Mouse (Mus musculus): ENCODE data around the gene Atrn. TPM values are rescaled to one million over a fixed set of nuclear protein-coding genes. Genes with fewer than 3 reads are reported as not detected.

Gene Atrn
- polyA plus RNA-seq, 1 experiment from 2014 or later, result 9.2 TPM

DNA sequence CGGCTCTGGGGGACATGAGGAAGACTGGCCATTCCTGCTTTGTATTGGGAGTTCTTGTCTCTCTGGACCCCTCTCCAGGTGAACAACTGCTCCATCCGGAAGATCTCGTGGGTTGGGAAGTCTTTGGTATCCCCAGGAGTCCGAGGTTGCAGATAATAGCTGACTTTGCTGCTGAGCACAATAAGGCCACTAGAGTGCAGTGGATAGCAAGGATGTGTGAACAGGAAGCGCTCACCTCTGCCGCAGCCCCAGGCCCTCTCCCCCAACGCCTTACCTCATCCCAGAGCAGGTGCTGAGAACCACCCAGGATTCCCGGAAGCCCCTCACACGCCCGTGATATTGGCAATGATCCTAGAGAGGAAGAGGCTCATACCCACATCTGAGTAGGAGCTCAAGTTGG lies 149.9 kb downstream of the Atrn start:
- no peak overlapping the region for H3K9ac ChIP-seq
- H3K9me3 ChIP-seq (replicated peaks), result no peaks in the 10 kb centered on the region
- H3K4me3 ChIP-seq (replicated peaks), result 0 out of 2 replicates have a peak overlapping the region, but pooled peaks have one; percentile 2
- 5% methylated on average over 10 of the region's 10 CpGs for WGBS
- no peak for ATAC-seq (ENCODE audit: insufficient number of reproducible peaks, low FRiP score, low TSS enrichment, low read depth)
- H3K4me1 ChIP-seq, result peaks cover 57% of the 10 kb centered on the region
- 0 out of 2 replicates have a peak, but pooled peaks cover 7% of the 10 kb centered on the region for H3K36me3 ChIP-seq
- peak overlapping the region; percentile 8; the same call in 1 of the 2 replicates for H3K4me2 ChIP-seq (replicated peaks)
- H3K27me3 ChIP-seq, result peaks cover 51% of the 10 kb centered on the region
- H3K27ac ChIP-seq (replicated peaks), result no peak overlapping the region

- H3K27me3 ChIP-seq, result peaks cover 26% of the 10 kb centered on the region
- no peak for ATAC-seq (ENCODE audit: insufficient number of reproducible peaks, low FRiP score, low TSS enrichment, low read depth)
- WGBS, result 91% methylated on average over 8 of the region's 8 CpGs
Measured at GRCm38 (mm10) chr2:131058672-131059071, 152.4 kb downstream of the Atrn start.

DNA sequence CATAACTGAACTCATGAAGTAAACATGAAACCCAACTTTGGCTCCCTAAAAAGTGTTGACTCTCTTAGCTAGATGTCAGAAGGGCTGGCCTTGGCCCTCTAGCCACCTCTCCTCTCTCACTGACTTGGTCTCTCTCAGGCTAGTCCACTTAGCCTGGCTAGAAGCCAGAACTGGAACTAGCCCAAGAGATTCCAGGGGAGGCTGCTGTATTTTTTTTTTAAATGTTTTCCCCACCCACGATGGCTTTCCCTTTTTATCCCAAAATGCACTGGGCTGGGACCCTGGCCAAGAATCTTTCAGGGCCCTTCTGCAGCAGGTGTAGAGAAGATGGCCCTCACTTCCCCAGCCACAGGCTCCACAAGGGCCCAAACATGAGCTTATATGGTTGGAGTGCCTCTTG lies 153.1 kb downstream of the Atrn start:
- WGBS, result 30% methylated on average over 1 of the region's 1 CpGs
- Histone ChIP-seq H3K27ac (replicated peaks) (peak overlapping the region; percentile 86), H3K36me3 (0 out of 2 replicates have a peak, but pooled peaks cover 7% of the 10 kb centered on the region), H3K4me2 (replicated peaks) (no peak overlapping the region), H3K9ac (no peak overlapping the region), H3K4me1 (peaks cover 69% of the 10 kb centered on the region), H3K9me3 (replicated peaks) (no peaks in the 10 kb centered on the region), H3K4me3 (replicated peaks) (no peak overlapping the region), H3K27me3 (peaks cover 22% of the 10 kb centered on the region)
- ATAC-seq (ENCODE audit: insufficient number of reproducible peaks, low FRiP score, low TSS enrichment, low read depth), result no peak

More at GRCm38 (mm10) chr2:131058672-131059071, 152.4 kb downstream of the Atrn start:
- H3K4me1 ChIP-seq, result peaks cover 76% of the 10 kb centered on the region
- H3K36me3 ChIP-seq, result 0 out of 2 replicates have a peak, but pooled peaks cover 7% of the 10 kb centered on the region
- H3K4me3 ChIP-seq (replicated peaks), result no peak overlapping the region
- no peak overlapping the region for H3K4me2 ChIP-seq (replicated peaks)
- H3K9me3 ChIP-seq (replicated peaks), result no peaks in the 10 kb centered on the region
- no peak overlapping the region for H3K9ac ChIP-seq
- no peak overlapping the region for H3K27ac ChIP-seq (replicated peaks)

DNA sequence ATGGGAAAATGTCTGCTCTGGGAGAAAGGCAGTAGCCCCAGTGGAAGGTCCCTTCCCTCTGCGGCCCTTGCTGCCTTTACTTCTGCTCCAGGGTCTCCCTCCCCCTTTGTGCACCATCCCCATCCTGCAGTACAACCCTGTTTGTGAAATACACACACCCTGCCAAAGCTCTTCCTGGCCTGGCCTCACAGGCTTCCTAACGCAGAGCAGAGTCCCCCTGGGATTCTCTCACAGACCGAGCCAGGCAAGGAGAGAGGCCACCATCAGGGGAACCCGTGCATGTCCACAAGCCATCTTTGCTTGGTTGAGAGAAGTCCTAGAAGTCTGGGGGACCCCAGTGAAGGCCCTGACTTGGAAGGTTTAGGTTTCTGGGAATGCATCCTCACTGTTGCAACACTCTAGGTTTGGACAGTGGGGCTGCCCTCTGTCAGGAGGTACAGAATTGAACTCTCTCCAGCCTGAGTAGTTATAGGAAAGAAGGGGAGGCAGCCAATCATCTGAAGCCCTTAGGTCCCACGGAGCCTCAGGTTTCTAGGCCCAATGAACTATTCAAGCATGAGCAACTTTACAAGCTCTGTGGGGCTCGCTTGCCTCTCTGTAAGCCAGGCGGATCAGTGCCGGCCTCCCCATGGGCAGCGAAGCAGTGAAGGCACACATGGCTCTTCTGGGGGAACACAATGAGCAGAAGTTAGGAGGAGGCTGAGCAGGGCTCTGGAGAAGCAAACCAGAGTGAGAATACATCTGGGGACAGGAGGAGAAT lies 153.7 kb downstream of the Atrn start:
- no peak overlapping the region; the same call in 1 of the 2 replicates for H3K9ac ChIP-seq
- ATAC-seq (ENCODE audit: insufficient number of reproducible peaks, low FRiP score, low TSS enrichment, low read depth), result no peak
- peaks cover 63% of the 10 kb centered on the region for H3K4me1 ChIP-seq
- H3K36me3 ChIP-seq, result 0 out of 2 replicates have a peak, but pooled peaks cover 7% of the 10 kb centered on the region
- 49% methylated on average over 9 of the region's 9 CpGs for WGBS
- H3K27ac ChIP-seq (replicated peaks), result peak overlapping the region; percentile 86
- no peaks in the 10 kb centered on the region for H3K9me3 ChIP-seq (replicated peaks)
- no peak overlapping the region for H3K4me3 ChIP-seq (replicated peaks)
- peaks cover 16% of the 10 kb centered on the region for H3K27me3 ChIP-seq
- no peak overlapping the region for H3K4me2 ChIP-seq (replicated peaks)

DNA sequence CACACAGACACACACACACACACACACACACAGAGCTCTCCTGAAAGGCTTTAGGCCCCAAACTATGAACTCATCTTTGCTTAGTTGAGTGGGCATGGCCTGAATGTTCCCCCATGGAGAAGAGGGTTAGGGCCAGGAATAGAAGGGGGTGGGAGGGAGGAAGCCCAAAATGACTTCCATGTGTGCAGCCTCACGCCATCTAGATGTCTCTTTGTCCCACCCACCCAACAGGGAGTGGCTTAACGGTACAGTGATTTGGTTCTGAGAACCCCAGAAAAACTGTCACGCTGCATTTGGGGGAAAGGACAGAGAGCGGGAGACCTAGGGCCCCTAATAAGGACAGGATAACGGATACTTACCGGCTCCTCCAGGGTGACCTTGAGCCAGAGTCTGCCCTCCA lies 154.5 kb downstream of the Atrn start:
- H3K9me3 ChIP-seq (replicated peaks), result no peaks in the 10 kb centered on the region
- H3K4me3 ChIP-seq (replicated peaks), result peak overlapping the region; percentile 12; the same call in 1 of the 2 replicates
- H3K4me1 ChIP-seq, result peaks cover 55% of the 10 kb centered on the region
- no peak overlapping the region for H3K9ac ChIP-seq
- ATAC-seq (ENCODE audit: insufficient number of reproducible peaks, low FRiP score, low TSS enrichment, low read depth), result peak; percentile 78; the same call in 1 of the 2 replicates
- 0 out of 2 replicates have a peak, but pooled peaks cover 7% of the 10 kb centered on the region for H3K36me3 ChIP-seq
- WGBS, result 31% methylated on average over 6 of the region's 6 CpGs
- H3K27ac ChIP-seq (replicated peaks), result peak overlapping the region; percentile 87
- peaks cover 8% of the 10 kb centered on the region for H3K27me3 ChIP-seq
- peak overlapping the region; percentile 30 for H3K4me2 ChIP-seq (replicated peaks)

DNA sequence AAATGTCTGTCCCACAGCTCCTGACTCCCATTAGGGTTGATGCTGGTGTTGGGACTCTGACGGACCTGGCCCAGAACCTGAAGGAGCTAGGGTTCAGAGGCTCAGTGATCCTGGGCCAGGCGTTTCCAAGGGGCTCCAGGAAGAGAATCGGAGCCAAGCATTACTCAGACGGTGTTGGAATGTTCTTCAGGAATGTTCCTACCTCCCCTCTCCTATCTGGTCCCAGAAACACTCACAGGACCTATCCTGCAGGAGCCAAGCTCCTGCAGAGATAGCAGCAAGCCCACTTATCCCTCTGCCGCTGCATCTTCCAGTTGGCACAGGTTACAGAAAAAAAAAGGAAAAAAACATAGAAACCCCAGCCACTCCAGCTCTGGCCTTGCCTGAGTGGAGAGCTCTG lies 155.3 kb downstream of the Atrn start:
- peaks cover 2% of the 10 kb centered on the region for H3K27me3 ChIP-seq
- no peaks in the 10 kb centered on the region for H3K9me3 ChIP-seq (replicated peaks)
- no peak for ATAC-seq (ENCODE audit: insufficient number of reproducible peaks, low FRiP score, low TSS enrichment, low read depth)
- peak overlapping the region; percentile 87 for H3K27ac ChIP-seq (replicated peaks)
- peak overlapping the region; percentile 12; the same call in 1 of the 2 replicates for H3K4me3 ChIP-seq (replicated peaks)
- H3K9ac ChIP-seq, result no peak overlapping the region
- WGBS, result 54% methylated on average over 5 of the region's 5 CpGs
- H3K36me3 ChIP-seq, result 0 out of 2 replicates have a peak, but pooled peaks cover 7% of the 10 kb centered on the region
- peaks cover 52% of the 10 kb centered on the region for H3K4me1 ChIP-seq
- peak overlapping the region; percentile 64 for H3K4me2 ChIP-seq (replicated peaks)

GRCm38 (mm10) chr2:131063404-131063864 lies 157.1 kb downstream of the Atrn start, which contains the start of gene Adam33:
Gene Adam33 (minus strand): TSS chr2:131063814.
- Histone ChIP-seq H3K4me1 (peaks cover 56% of the 10 kb centered on the region), H3K36me3 (no peaks in the 10 kb centered on the region), H3K4me3 (replicated peaks) (peak within 1 kb of the TSS; percentile 37), H3K27me3 (peaks cover 2% of the 10 kb centered on the region; the same call in 1 of the 2 replicates), H3K9me3 (replicated peaks) (no peaks in the 10 kb centered on the region), H3K9ac (peak within 1 kb of the TSS; percentile 23; the same call in 1 of the 2 replicates), H3K4me2 (replicated peaks) (peak within 1 kb of the TSS; percentile 64), H3K27ac (replicated peaks) (peak within 1 kb of the TSS; percentile 87; the same call in 1 of the 2 replicates)
- WGBS, result 2% methylated on average over 27 of the region's 27 CpGs
- ATAC-seq (ENCODE audit: insufficient number of reproducible peaks, low FRiP score, low TSS enrichment, low read depth), result peak; percentile 41; the same call in 1 of the 2 replicates

- H3K27ac ChIP-seq (replicated peaks), result no peak overlapping the region
- ATAC-seq (ENCODE audit: insufficient number of reproducible peaks, low FRiP score, low TSS enrichment, low read depth), result no peak
- H3K9me3 ChIP-seq (replicated peaks), result no peaks in the 10 kb centered on the region
- no peak overlapping the region for H3K9ac ChIP-seq
- peaks cover 30% of the 10 kb centered on the region for H3K4me1 ChIP-seq
- no peak overlapping the region for H3K4me3 ChIP-seq (replicated peaks)
- 60% methylated on average over 9 of the region's 9 CpGs for WGBS
- peaks cover 2% of the 10 kb centered on the region; the same call in 1 of the 2 replicates for H3K27me3 ChIP-seq
- H3K36me3 ChIP-seq, result no peaks in the 10 kb centered on the region
- H3K4me2 ChIP-seq (replicated peaks), result no peak overlapping the region
Measured at GRCm38 (mm10) chr2:131066342-131066741, 160.0 kb downstream of the Atrn start.

DNA sequence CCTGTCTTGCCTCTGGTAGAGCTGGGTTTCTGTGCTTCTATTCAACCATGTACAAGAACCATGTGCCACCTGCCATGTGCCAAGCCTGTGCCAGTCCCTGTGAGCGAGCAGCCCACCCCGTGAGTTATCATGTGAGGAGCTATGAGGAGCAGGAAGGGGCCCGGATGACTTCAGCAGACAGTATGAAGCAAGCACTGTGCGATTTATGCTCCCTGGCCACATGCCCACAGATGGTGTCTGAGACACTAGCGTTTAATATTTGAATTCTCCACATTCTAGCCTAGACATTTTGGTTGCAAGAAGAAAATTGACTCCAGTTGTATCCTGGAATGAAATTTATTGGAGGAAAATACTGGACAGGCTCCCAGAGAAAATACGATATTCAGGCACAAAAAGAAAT lies 161.2 kb downstream of the Atrn start:
- H3K27ac ChIP-seq (replicated peaks), result peak overlapping the region; percentile 71

GRCm38 (mm10) chr2:131072536-131072935 lies 166.2 kb downstream of the Atrn start:
- no peak for ATAC-seq (ENCODE audit: insufficient number of reproducible peaks, low FRiP score, low TSS enrichment, low read depth)
- Histone ChIP-seq H3K9me3 (replicated peaks) (no peaks in the 10 kb centered on the region), H3K4me3 (replicated peaks) (no peak overlapping the region), H3K4me2 (replicated peaks) (no peak overlapping the region), H3K27ac (replicated peaks) (no peak overlapping the region), H3K27me3 (no peaks in the 10 kb centered on the region), H3K36me3 (no peaks in the 10 kb centered on the region), H3K4me1 (no peaks in the 10 kb centered on the region; the same call in 1 of the 2 replicates), H3K9ac (no peak overlapping the region)
- 78% methylated on average over 10 of the region's 10 CpGs for WGBS

More for the DNA sequence above, 161.2 kb downstream of the Atrn start:
- peak; percentile 61; the same call in 1 of the 2 replicates for ATAC-seq (ENCODE audit: insufficient number of reproducible peaks, low FRiP score, low TSS enrichment, low read depth)
- Histone ChIP-seq H3K4me1 (peaks cover 19% of the 10 kb centered on the region), H3K4me3 (replicated peaks) (no peak overlapping the region), H3K36me3 (no peaks in the 10 kb centered on the region), H3K9ac (no peak overlapping the region), H3K9me3 (replicated peaks) (no peaks in the 10 kb centered on the region), H3K27me3 (peaks cover 2% of the 10 kb centered on the region; the same call in 1 of the 2 replicates), H3K4me2 (replicated peaks) (no peak overlapping the region)
- 42% methylated on average over 6 of the region's 6 CpGs for WGBS
